Mouse (Mus musculus) retina, postnatal 1 day (tissue): ENCODE measurements around the gene Gpbp1.

ENCODE experiments used
- DNase-seq: peaks from one replicate; pipeline ENCODE4 v3.0.0-alpha.2; 2012

Gpbp1 gene

DNA sequence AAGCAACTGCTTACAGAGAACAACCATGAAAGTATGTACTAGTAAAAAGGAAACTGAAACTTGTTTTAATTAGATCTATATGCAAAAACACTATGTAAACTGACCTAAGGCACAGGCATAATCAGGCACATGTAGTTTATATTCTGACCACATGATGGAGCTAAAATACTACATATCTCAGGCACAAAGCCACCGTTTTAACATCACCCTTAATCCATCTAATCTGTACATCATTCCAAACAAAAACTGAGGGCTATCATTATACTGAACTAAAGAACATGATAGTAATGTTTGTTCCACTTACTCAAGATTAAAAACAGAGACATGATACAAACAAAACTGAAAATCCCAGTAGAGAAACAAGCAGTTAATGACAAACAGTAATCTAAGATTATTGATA is 28.5 kb downstream of the Gpbp1 start:
- peak; percentile 71 for DNase-seq

GRCm38 (mm10) chr13:111456790-111457189 is 33.1 kb downstream of the Gpbp1 start:
- DNase-seq, result no peak

DNA sequence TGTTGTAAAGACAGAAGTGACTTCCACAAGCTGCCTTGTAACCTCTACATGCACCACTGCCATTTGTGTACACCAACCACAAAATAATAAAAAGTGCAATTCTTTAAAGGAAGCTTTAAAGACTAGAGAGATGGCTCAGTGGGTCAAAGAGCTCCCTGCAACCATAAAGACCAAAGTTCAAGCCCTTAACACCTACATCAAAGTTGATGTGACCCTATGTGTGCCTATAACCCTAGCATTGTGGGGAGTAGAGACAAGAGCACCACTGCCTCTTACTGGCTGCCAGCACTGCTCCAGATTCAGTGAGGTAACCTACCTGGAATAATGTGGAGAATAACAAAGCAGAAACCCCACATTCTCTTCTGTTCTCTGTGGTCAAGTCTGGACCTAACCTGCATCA is 45.6 kb downstream of the Gpbp1 start:
- DNase-seq, result no peak

- no peak for DNase-seq
Measured at GRCm38 (mm10) chr13:111431174-111431573, 58.7 kb downstream of the Gpbp1 start.

- no peak for DNase-seq
Measured at GRCm38 (mm10) chr13:111421330-111421729, 68.6 kb downstream of the Gpbp1 start.

DNA sequence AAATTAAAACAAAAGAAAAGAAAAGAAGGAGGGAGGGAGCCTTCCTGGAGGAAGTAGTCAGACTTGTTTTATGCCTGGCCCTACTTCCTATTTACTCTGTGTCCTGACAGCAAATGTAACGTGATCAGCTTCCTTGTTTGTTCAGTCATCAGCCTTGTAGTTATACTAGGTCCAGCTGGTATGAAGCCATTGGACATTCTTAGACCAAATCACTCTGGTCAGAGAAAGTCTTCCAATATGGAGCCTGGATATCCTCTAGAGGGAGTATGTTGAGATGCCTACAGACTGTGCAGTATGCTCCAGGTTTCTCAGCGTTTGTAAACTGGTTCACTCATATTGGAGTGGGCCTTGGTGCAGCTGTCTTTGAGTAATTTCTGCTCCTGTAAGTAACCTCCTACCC is 71.8 kb downstream of the Gpbp1 start:
- no peak for DNase-seq

GRCm38 (mm10) chr13:111413156-111413555 is 76.8 kb downstream of the Gpbp1 start:
- peak; percentile 64 for DNase-seq

DNA sequence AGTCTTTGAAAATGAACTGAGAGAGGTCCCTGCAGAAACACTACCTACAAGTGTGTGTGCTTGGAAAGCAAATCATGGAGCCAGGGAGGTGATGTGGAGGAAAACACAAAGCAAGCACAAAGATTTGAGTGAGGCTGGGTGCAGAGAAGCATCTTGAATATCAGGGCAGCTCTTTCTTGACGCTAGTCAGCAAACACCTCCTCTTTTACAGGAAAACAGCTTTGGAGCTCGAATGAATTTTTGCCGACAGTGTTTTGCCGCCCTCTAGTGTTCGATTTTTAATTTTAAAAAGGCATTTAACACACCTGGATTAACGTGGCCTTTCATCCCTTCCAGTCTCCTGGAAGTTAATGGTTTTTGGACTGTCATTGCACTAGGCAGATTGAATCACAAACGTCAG is 79.1 kb downstream of the Gpbp1 start:
- DNase-seq, result peak; percentile 70

GRCm38 (mm10) chr13:111406859-111407389 is 83.0 kb downstream of the Gpbp1 start:
- DNase-seq, result no peak

DNA sequence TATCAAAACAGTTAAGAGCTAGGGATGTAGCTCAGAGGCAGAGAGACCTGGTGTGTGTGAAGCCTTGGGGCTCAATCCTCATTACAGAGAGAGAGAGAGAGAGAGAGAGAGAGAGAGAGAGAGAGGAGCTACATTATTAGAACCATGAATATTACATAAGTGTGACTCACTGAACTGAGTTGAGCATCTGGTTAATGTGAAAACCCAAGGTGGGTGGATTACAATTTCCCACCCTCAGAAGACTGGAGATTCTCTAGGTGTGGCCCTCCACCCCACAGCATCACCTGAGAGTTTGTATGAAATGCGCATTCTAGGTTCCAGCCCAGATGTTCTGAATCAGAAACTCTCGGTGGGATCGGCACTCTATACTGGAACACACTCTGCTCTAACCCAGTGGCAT is 84.0 kb downstream of the Gpbp1 start:
- no peak for DNase-seq

DNA sequence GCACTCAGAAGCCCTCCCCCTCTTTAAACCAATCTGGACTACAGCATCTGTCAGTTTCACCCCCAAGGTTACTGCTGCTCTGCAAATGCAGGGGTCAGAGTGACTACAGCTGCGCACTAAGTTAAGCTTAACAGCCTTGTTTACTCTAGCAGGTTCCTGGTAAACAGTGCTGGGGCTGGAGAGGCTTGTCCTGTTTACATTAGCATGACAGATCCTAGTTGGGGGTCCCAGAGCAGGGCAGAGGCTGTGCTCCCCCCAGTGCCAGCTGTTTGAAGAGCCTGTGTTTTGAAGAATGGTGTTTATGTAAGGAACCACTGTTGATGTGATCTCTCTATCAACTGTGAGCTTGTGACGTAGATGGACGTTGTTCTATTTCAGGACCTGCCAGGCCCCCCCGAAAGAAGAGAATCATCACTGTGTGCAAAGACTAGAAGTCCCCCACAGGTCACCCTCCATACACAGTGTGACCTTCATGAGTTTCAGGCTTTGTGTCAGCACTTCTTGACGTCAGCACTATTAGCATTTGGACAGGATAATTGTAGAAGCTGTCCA is 92.2 kb downstream of the Gpbp1 start:
- no peak for DNase-seq

GRCm38 (mm10) chr13:111397061-111397460 is 92.8 kb downstream of the Gpbp1 start:
- DNase-seq, result no peak

DNA sequence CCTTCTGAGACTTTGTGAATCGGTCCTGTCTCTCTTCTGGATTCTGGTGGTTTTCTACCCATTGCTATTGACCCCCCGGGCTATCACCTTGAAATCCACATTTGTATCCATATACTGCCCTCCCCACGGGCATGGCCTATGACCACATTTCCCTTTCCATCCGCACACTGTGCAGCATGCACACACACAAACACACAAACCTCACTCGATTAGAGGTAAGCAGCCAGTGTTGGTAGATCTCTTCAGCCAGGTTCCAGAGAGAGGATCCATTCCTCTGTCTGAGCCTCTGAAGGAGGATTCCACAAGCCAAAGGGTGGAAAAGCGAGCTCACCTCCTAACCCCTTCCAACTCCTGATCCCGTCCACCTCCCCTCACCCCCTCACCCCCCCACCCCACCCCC is 94.4 kb downstream of the Gpbp1 start:
- no peak for DNase-seq

DNA sequence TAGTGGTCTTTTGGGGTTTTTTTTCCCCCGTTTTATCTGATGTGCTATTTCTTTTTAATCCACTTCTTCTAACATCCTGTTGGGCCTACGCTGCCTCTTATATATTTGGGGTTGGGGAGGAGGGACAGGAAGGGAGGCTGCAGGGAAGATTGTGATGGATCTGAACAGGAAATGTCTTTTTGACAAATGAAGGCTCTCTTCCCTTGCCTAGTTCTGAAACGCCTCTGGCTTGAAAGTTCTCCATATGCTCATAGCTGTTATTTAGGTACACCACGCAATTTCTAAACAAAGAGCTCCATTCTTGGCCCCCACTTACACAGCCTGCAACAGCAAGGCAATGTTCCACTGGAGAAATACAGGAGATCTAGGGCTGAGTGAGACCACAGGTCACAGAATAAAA is 95.0 kb downstream of the Gpbp1 start:
- DNase-seq, result no peak

- no peak for DNase-seq
Measured at GRCm38 (mm10) chr13:111394341-111394740, 95.6 kb downstream of the Gpbp1 start.

- DNase-seq, result no peak
Measured at GRCm38 (mm10) chr13:111393426-111393825, 96.5 kb downstream of the Gpbp1 start.

GRCm38 (mm10) chr13:111391426-111391825 is 98.5 kb downstream of the Gpbp1 start:
- DNase-seq, result no peak

DNA sequence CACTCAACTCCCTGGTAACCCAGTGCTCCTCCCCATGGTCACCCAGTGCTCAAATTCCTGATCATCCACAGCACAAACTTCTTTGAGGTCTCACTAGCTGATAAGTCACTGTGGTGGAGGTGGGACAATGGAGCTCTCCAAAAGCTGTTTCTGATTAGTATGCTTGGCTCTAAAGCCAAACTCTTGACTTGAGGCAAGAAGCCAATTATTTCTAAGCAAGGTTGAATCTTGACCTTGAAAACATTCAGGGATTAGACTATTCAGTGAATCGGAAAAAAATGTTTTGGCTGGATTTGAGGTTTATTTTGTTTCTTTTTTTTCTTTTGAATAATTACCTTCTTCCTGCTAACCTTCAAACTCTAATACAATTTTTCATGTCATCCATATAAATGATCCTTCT is 98.9 kb downstream of the Gpbp1 start:
- DNase-seq, result no peak

- no peak for DNase-seq
Measured at GRCm38 (mm10) chr13:111384011-111384985, 105.6 kb downstream of the Gpbp1 start.
